In genomic region chr1:171205704-171206493, GRCm38 (mm10) we compare ENCODE assay signal across 20 mouse cellular contexts. TPM values are rescaled to one million over a fixed set of nuclear protein-coding genes. Genes with fewer than 3 reads are reported as not detected.
"Had no signal": no experiment of that assay in that cellular context is flagged by ENCODE, and none has a peak within 500 bp of the region (broad histone marks: within the 10 kb centered on the region; RNA-seq: fewer than 3 reads in every experiment).

No protein-coding gene starts in this region.

- H3K27ac ChIP-seq: kidney, embryonic 15.5 days; left cerebral cortex, adult 2 months; liver, embryonic 13.5 days had no signal

- H3K9me3 ChIP-seq: kidney, embryonic 15.5 days; liver, embryonic 13.5 days had no signal

- H3K4me2 ChIP-seq: kidney, embryonic 15.5 days; liver, embryonic 13.5 days; midbrain, embryonic 11.5 days had no signal

- H3K36me3 ChIP-seq: kidney, embryonic 15.5 days; liver, embryonic 13.5 days had no signal

- DNase-seq: kidney, postnatal 10 days; kidney, postnatal 36 days; layer of hippocampus, postnatal 36 days; liver, embryonic 13.5 days; lung, adult 2 months; lung, postnatal 14 days; lung, postnatal 4 days; thymus, adult 18-20 months; thymus, postnatal 36 days had no signal

- H3K4me3 ChIP-seq: kidney, embryonic 15.5 days; left cerebral cortex, adult 2 months; liver, embryonic 13.5 days; myocyte had no signal

- ATAC-seq: midbrain, embryonic 16.5 days had no signal

- H3K27me3 ChIP-seq: kidney, embryonic 15.5 days had no signal

- H3K9ac ChIP-seq: kidney, embryonic 15.5 days; liver, embryonic 13.5 days had no signal

RNA-seq across cellular contexts. Expression of gene Nr1i3, which starts 7.9 kb away (rescaled TPM):
- total RNA-seq: layer of hippocampus, postnatal 10 days; left cerebral cortex, postnatal 10 days had no signal
- polyA plus RNA-seq: neural tube, embryonic 11.5 days; spleen, adult 2 months had no signal

RNA-seq across cellular contexts. Expression of gene Apoa2, which starts 19.0 kb away (rescaled TPM):
- total RNA-seq: monocyte, adult 5-6 weeks had no signal
- polyA plus RNA-seq: myocyte; small intestine, adult 2 months had no signal

RNA-seq across cellular contexts. Expression of gene Fcer1g, which starts 28.3 kb away (rescaled TPM):
- polyA plus RNA-seq: myocyte had no signal
